Mouse (Mus musculus) MEL (cell line): ENCODE measurements around the gene Irak2. TPM values are rescaled to one million over a fixed set of nuclear protein-coding genes. Genes with fewer than 3 reads are reported as not detected.

Experiments
- DNase-seq: peaks from one replicate; pipeline ENCODE4 v3.0.0; 2011; ENCODE audit warnings: low read depth, low spot score
- H3K27ac ChIP-seq: 2 replicates; pipeline ENCODE4 v1.5.1; 2012; ENCODE audit warnings: low read depth, mild to moderate bottlenecking, control low read depth, low read length, moderate library complexity; ENCODE audit not compliant: control insufficient read depth
- H3K27me3 ChIP-seq, 2 experiments: fragments of 150-350 bp in 1 of 2; sonication (generic) in 1 of 2; 2 replicates each; pipeline ENCODE4 v1.6.1; 2012; ENCODE audit warnings: low read length in 2 of 2, mild to moderate bottlenecking in 2 of 2, improper control_type of control experiment in 1 of 2, moderate library complexity in 1 of 2; ENCODE audit not compliant: insufficient read depth in 2 of 2, control insufficient read depth in 1 of 2
- H3K36me3 ChIP-seq, 2 experiments: 2 replicates each; pipeline ENCODE4 v1.6.1; 2012 to 2014; ENCODE audit warnings: low read length in 2 of 2, improper control_type of control experiment in 1 of 2, inconsistent platforms in 1 of 2, mild to moderate bottlenecking in 1 of 2; ENCODE audit not compliant: insufficient read depth in 2 of 2, control insufficient read depth in 1 of 2
- H3K4me1 ChIP-seq, 2 experiments: fragments of 150-350 bp in 1 of 2; sonication (generic) in 1 of 2; 2 replicates each; pipeline ENCODE4 v1.6.1; 2012; ENCODE audit warnings: low read length in 2 of 2, improper control_type of control experiment in 1 of 2, mild to moderate bottlenecking in 1 of 2; ENCODE audit not compliant: insufficient read depth in 2 of 2, control insufficient read depth in 1 of 2
- H3K4me3 ChIP-seq, 2 experiments: fragments of 150-350 bp in 1 of 2; sonication (generic) in 1 of 2; 2 replicates each; pipeline ENCODE4 v1.5.1; 2012; ENCODE audit warnings: low read depth in 2 of 2, low read length in 2 of 2, mild to moderate bottlenecking in 2 of 2, moderate library complexity in 2 of 2, control low read depth in 1 of 2, improper control_type of control experiment in 1 of 2; ENCODE audit not compliant: control insufficient read depth in 1 of 2, insufficient read depth in 1 of 2
- H3K79me2 ChIP-seq: 2 replicates; pipeline ENCODE4 v1.6.1; 2012; ENCODE audit warnings: mild to moderate bottlenecking, low read length, moderate library complexity; ENCODE audit not compliant: control insufficient read depth, poor library complexity, insufficient read depth
- H3K9ac ChIP-seq: 2 replicates; pipeline ENCODE4 v1.6.1; 2012; ENCODE audit warnings: low read depth, mild to moderate bottlenecking, control low read depth, low read length, moderate library complexity; ENCODE audit not compliant: control insufficient read depth, poor library complexity, severe bottlenecking
- H3K9me3 ChIP-seq: fragments of 150-350 bp; sonication (generic); replicated peaks from 2 replicates; pipeline ENCODE4 v1.6.1; 2012; ENCODE audit warnings: mild to moderate bottlenecking, low read length, improper control_type of control experiment, moderate library complexity; ENCODE audit not compliant: insufficient read depth
- CHD1 ChIP-seq: IDR thresholded peaks from 2 replicates; pipeline ENCODE4 v1.6.1; 2012; ENCODE audit warnings: low read depth, mild to moderate bottlenecking, inconsistent platforms, low read length, improper control_type of control experiment
- E2F4 ChIP-seq: IDR thresholded peaks from 2 replicates; pipeline ENCODE4 v1.6.1; 2011; ENCODE audit warnings: low read depth, low read length, improper control_type of control experiment, borderline replicate concordance
- ELF1 ChIP-seq: IDR thresholded peaks from 2 replicates; pipeline ENCODE4 v1.6.1; 2014; ENCODE audit warnings: low read depth, mild to moderate bottlenecking, inconsistent platforms, low read length, improper control_type of control experiment, moderate library complexity
- EP300 ChIP-seq, 2 experiments: IDR thresholded peaks; 2 replicates each; pipeline ENCODE4 v1.6.1; 2011; ENCODE audit warnings: improper control_type of control experiment in 2 of 2, low read length in 2 of 2, low read depth in 1 of 2, mild to moderate bottlenecking in 1 of 2
- GABPA ChIP-seq: IDR thresholded peaks from 2 replicates; pipeline ENCODE4 v1.6.1; 2012; ENCODE audit warnings: low read depth, mild to moderate bottlenecking, inconsistent platforms, low read length, improper control_type of control experiment, moderate library complexity
- HCFC1 ChIP-seq: IDR thresholded peaks from 2 replicates; pipeline ENCODE4 v1.6.1; 2012; ENCODE audit warnings: low read depth, mild to moderate bottlenecking, inconsistent platforms, low read length, improper control_type of control experiment, moderate library complexity
- MAFK ChIP-seq: IDR thresholded peaks from 2 replicates; pipeline ENCODE4 v1.6.1; 2011; ENCODE audit warnings: low read depth, mild to moderate bottlenecking, low read length, improper control_type of control experiment, borderline replicate concordance
- MAZ ChIP-seq: IDR thresholded peaks from 2 replicates; pipeline ENCODE4 v1.6.1; 2012; ENCODE audit warnings: low read depth, mild to moderate bottlenecking, inconsistent platforms, low read length, improper control_type of control experiment
- MXI1 ChIP-seq: IDR thresholded peaks from 2 replicates; pipeline ENCODE4 v1.6.1; 2011; ENCODE audit warnings: mild to moderate bottlenecking, low read depth, low read length, improper control_type of control experiment
- MYC ChIP-seq: IDR thresholded peaks from 2 replicates; pipeline ENCODE4 v1.6.1; 2011; ENCODE audit warnings: low read depth, mild to moderate bottlenecking, low read length, improper control_type of control experiment, moderate library complexity
- POLR2A ChIP-seq, 2 experiments: IDR thresholded peaks; 2 replicates each; pipeline ENCODE4 v1.6.1; 2011 to 2012; ENCODE audit warnings: low read length in 2 of 2, mild to moderate bottlenecking in 2 of 2, control low read depth in 1 of 2, improper control_type of control experiment in 1 of 2, low read depth in 1 of 2, moderate library complexity in 1 of 2; ENCODE audit not compliant: control insufficient read depth in 1 of 2, insufficient read depth in 1 of 2, poor library complexity in 1 of 2
- POLR2AphosphoS2 ChIP-seq: IDR thresholded peaks from 2 replicates; pipeline ENCODE4 v1.6.1; 2011; ENCODE audit warnings: low read length, improper control_type of control experiment
- POLR2AphosphoS5 ChIP-seq: IDR thresholded peaks from 2 replicates; pipeline ENCODE4 v1.6.1; 2012; ENCODE audit warnings: low read depth, borderline replicate concordance, mild to moderate bottlenecking, inconsistent platforms, low read length, moderate library complexity, mixed read lengths
- RAD21 ChIP-seq: IDR thresholded peaks from 2 replicates; pipeline ENCODE4 v1.6.1; 2011; ENCODE audit warnings: mild to moderate bottlenecking, low read depth, low read length, improper control_type of control experiment
- RCOR1 ChIP-seq: IDR thresholded peaks from 2 replicates; pipeline ENCODE4 v1.6.1; 2012; ENCODE audit warnings: low read depth, mild to moderate bottlenecking, inconsistent platforms, low read length, improper control_type of control experiment
- SIN3A ChIP-seq: IDR thresholded peaks from 2 replicates; pipeline ENCODE4 v1.6.1; 2012; ENCODE audit warnings: low read length, improper control_type of control experiment, inconsistent platforms
- SMC3 ChIP-seq: IDR thresholded peaks from 2 replicates; pipeline ENCODE4 v1.6.1; 2011; ENCODE audit warnings: low read depth, low read length, improper control_type of control experiment
- TAL1 ChIP-seq: IDR thresholded peaks from 2 replicates; pipeline ENCODE4 v1.6.1; 2012; ENCODE audit warnings: mild to moderate bottlenecking, inconsistent platforms, low read length, moderate library complexity, mixed read lengths
- TCF12 ChIP-seq: IDR thresholded peaks from 2 replicates; pipeline ENCODE4 v1.6.1; 2014; ENCODE audit warnings: low read depth, mild to moderate bottlenecking, inconsistent platforms, low read length, improper control_type of control experiment, moderate library complexity
- UBTF ChIP-seq: IDR thresholded peaks from 2 replicates; pipeline ENCODE4 v1.6.1; 2012; ENCODE audit warnings: low read depth, mild to moderate bottlenecking, inconsistent platforms, low read length, improper control_type of control experiment, moderate library complexity, borderline replicate concordance; ENCODE audit not compliant: insufficient read depth
- USF2 ChIP-seq, 2 experiments: IDR thresholded peaks; 2 replicates each; pipeline ENCODE4 v1.6.1; 2011 to 2012; ENCODE audit warnings: improper control_type of control experiment in 2 of 2, low read length in 2 of 2, borderline replicate concordance in 1 of 2, inconsistent platforms in 1 of 2, low read depth in 1 of 2, mild to moderate bottlenecking in 1 of 2; ENCODE audit not compliant: insufficient read depth in 1 of 2
- ZKSCAN1 ChIP-seq: IDR thresholded peaks from 2 replicates; pipeline ENCODE4 v1.6.1; 2012; ENCODE audit warnings: low read depth, mild to moderate bottlenecking, inconsistent platforms, low read length, improper control_type of control experiment, moderate library complexity
- ZNF384 ChIP-seq: IDR thresholded peaks from 2 replicates; pipeline ENCODE4 v1.6.1; 2012; ENCODE audit warnings: low read depth, mild to moderate bottlenecking, inconsistent platforms, low read length, improper control_type of control experiment
- polyA plus RNA-seq, 2 experiments: library from polyadenylated mRNA; stranded (reverse) in 1 of 2; unstranded in 1 of 2; fragments of >175 nt in 1 of 2; fragments of >200 nt in 1 of 2; gene quantifications; 2 replicates each; pipeline versions ENCODE4 v1.2.1 to v1.2.4; 2012; ENCODE audit warnings: low replicate concordance in 2 of 2, low read depth in 1 of 2; ENCODE audit not compliant: insufficient read length in 2 of 2, insufficient read depth in 1 of 2, missing spikeins in 1 of 2
- total RNA-seq: library from RNA; depleted of rRNA; stranded (reverse); fragments of 300-350 nt; gene quantifications from 2 replicates; pipeline ENCODE4 v1.2.3, GENCODE M21; 2012

The Irak2 gene
- total and polyA plus RNA-seq, 3 experiments, result 5.2 to 6.8 TPM; not detected in 1

DNA sequence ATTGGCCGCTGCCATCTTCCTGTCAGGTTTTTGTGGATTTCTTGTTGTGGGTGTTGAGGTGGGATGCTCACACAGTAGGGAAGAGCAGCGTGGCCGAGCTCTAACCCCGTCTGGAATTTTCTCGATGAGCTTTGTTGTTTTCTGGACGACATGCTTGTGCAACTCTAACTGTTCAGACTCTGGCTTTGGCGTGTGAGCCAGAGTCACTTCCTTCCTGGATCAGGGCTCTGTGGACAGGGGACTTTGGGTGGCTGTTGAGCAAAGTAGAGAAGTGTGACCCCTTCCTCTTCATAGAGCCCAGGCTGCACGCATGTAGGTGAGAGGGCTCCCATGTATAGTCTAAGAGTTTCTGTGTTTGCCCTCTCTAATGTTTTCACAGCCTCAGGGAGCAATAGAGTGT is 15.8 kb downstream of the Irak2 start:
- Histone ChIP-seq H3K36me3 (peaks cover 0 to 5% of the 10 kb centered on the region in 2 experiments; a peak in 2 of 4 replicates), H3K27ac (no peak overlapping the region)

DNA sequence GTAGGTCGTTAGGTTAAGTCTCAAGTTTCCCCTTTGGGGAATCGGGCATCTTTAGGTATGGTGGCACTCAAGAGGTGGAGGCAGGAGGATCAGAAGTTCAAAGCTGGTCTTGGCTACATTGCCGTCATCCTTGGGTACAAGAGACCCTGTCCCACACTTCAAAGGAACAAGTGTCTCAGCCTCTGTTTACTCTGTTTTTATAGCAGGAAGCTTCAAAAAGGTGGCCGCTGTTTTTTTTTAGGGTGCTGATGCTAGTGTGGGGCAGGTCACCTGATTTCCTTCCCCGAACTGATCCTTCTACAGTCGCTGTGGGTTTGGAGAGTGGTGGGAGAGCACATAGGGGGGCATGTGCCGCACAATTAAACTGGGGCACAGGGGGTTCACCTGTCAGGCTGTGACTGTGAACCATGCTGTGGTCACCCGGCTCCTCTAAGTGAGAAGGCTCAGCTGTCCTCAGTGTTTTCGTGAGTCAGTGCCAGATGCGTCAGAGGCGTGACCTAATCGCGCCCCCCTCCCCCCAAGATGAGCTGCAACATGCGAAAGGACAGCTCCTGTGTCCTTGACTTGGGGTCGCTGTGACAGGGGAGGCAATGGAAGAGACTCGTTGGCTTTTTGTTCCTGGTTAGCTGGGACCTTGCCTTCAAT is 16.6 kb downstream of the Irak2 start:
- Histone ChIP-seq H3K27me3 (no peaks in the 10 kb centered on the region), H3K27ac (no peak overlapping the region), H3K36me3 (peaks cover 0 to 4% of the 10 kb centered on the region in 2 experiments; a peak in 2 of 4 replicates), H3K9ac (no peak overlapping the region), H3K79me2 (no peaks in the 10 kb centered on the region), H3K4me1 (peaks cover 0 to 13% of the 10 kb centered on the region in 2 experiments; a peak in 2 of 4 replicates), H3K9me3 (no peaks in the 10 kb centered on the region), H3K4me3 (no peak overlapping the region)
- no peak for TF ChIP-seq POLR2A (IDR thresholded peaks at IDR 0.05; ENCODE audit: control insufficient read depth in 1 of 2, insufficient read depth in 1 of 2, low read depth in 1 of 2, low read length in 2 of 2, poor library complexity in 1 of 2)
- TF ChIP-seq POLR2AphosphoS5, result no peak
- no peak for TF ChIP-seq E2F4
- TF ChIP-seq MAFK, result no peak
- no peak for TF ChIP-seq MYC
- no peak for TF ChIP-seq POLR2AphosphoS2
- no peak for TF ChIP-seq GABPA
- TF ChIP-seq SIN3A, result no peak
- TF ChIP-seq CHD1, result no peak
- TF ChIP-seq SMC3, result no peak
- no peak for TF ChIP-seq HCFC1
- TF ChIP-seq RAD21, result no peak
- TF ChIP-seq ZNF384, result no peak
- TF ChIP-seq UBTF, result no peak
- no peak for TF ChIP-seq ELF1
- TF ChIP-seq TAL1, result no peak
- TF ChIP-seq TCF12, result no peak
- no peak for TF ChIP-seq MAZ
- no peak for TF ChIP-seq RCOR1
- no peak for DNase-seq

More for the DNA sequence above, 15.8 kb downstream of the Irak2 start:
- no peaks in the 10 kb centered on the region for H3K79me2 ChIP-seq
- no peak overlapping the region for H3K9ac ChIP-seq
- no peaks in the 10 kb centered on the region for H3K9me3 ChIP-seq
- no peaks in the 10 kb centered on the region for H3K27me3 ChIP-seq
- TF ChIP-seq POLR2AphosphoS2, result no peak
- TF ChIP-seq MXI1, result no peak
- no peak for TF ChIP-seq POLR2AphosphoS5
- TF ChIP-seq EP300 (IDR thresholded peaks at IDR 0.05; ENCODE audit: low read depth in 1 of 2, low read length in 2 of 2), result no peak
- no peak for TF ChIP-seq RCOR1
- TF ChIP-seq ZKSCAN1, result no peak
- TF ChIP-seq HCFC1, result no peak
- no peak for TF ChIP-seq ZNF384
- no peak for TF ChIP-seq POLR2A (IDR thresholded peaks at IDR 0.05; ENCODE audit: control insufficient read depth in 1 of 2, insufficient read depth in 1 of 2, low read depth in 1 of 2, low read length in 2 of 2, poor library complexity in 1 of 2)
- TF ChIP-seq SMC3, result no peak
- TF ChIP-seq USF2 (IDR thresholded peaks at IDR 0.05; ENCODE audit: borderline replicate concordance in 1 of 2, insufficient read depth in 1 of 2, low read depth in 1 of 2, low read length in 2 of 2), result no peak
- peaks cover 1 to 18% of the 10 kb centered on the region in 2 experiments; a peak in 2 of 4 replicates for H3K4me1 ChIP-seq
- no peak for DNase-seq
- no peak overlapping the region for H3K4me3 ChIP-seq
